Mouse (Mus musculus): ENCODE data around the gene Grhl1.
A peak's percentile ranks its signal among the peaks of the same experiment; 100 is the strongest.
"Not testable (repeated sequence)": the region's sequence is repeated elsewhere in the genome, so short reads cannot be mapped to it uniquely, and the experiment has no call there.

Grhl1 gene

DNA sequence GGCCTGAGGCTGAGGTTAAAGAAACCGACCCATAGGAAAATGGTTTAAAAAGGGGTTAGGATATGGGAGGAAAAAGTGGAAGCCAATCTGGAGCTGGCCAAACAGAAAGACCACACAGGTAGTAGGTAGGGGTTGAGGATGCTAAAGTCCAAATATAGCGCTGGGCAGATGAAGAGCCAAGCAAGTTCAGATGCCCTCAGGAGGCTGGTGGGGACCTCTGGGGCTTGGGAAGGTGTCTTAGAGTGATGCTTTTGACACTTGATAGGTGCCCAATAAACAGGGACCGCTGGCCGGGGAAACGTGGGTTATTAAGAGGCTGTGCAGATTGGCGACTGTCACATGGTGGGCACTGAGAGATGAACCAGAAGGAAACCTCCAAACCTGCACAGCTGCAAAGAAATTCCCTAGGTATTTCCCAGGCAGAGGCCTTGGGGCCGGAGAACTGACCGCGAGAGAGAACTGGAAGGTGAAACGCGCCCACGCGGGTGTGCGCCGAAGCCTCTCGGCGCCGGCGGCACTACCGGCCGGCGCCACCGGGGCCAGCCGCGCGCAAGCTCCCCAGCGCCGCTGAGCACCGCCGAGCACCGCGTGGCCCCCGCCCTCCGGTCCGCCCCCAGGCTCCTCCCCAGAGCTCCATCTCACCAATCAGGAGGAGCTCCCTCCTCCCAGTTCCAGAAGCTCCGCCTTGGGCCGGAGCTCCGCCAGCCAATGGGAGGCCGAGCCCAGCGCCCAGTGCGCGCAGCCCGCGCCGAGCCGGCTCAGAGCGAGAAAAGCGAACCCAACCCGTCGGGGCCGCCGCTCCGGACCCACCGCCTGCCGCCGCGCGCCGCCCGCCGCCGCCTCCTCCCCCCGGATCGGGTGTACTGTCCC, at the start of gene Grhl1:
Grhl1 (plus strand) TSS at position 761 of the 870 bp plus-strand sequence.
- DNase-seq = peak; percentile 95

DNA sequence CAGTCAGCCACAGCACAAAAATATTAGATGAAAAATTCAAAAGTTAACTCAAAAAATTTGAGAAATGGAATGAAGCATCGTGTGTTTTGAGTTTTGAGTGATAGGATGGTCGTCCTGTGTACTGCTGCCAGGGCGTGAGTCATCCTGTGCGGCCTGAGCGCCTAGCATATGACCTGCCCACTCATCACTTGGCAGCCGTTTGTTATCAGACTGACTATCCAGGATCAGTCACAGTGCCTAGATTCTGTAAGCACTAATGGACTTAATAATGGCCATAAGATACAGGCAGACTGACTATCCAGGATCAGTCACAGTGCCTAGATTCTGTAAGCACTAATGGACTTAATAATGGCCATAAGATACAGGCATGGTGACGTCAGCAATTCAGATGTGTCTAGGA, 47.0 kb upstream of the Grhl1 start:
- DNase-seq = not testable (repeated sequence)

DNA sequence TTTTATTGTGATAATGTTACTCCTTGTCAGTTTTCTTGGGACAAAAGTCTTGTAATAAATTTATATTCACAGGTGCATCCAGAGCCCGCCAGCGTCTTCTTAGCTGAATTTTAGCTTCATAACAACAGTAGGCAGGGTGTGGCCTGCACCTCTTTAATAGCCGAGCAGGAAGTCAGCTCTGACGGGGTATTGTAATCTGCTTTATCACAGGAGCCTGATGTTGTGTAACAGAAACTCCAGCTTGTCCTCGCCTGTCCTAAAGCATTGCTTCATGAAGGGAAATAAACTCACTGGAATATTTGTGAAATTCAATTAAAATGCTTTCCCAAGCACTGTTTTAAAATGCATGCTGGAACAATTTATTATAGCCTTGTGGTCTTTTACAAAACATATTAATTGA, 35.7 kb upstream of the Grhl1 start:
- no peak for DNase-seq

DNA sequence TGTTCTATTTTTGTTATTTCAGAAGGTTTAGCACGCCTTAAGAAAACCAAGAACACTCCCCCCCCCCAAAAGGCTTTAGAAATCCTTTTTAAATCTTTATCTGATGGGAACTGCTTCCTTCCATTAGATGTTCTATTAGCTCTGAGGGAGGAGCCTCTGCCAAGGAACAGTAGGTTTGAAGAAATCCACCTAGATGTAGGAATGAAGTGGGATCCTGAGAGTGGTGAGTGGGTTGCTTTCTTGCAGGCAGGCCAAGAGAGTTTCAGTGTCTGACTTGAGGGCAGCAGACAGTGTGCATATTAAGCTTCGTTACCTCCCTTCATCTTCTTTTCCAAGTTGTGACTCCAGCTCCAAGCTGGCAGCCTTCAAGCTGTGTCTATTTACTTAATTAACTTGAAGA, 34.9 kb upstream of the Grhl1 start:
- no peak for DNase-seq

DNA sequence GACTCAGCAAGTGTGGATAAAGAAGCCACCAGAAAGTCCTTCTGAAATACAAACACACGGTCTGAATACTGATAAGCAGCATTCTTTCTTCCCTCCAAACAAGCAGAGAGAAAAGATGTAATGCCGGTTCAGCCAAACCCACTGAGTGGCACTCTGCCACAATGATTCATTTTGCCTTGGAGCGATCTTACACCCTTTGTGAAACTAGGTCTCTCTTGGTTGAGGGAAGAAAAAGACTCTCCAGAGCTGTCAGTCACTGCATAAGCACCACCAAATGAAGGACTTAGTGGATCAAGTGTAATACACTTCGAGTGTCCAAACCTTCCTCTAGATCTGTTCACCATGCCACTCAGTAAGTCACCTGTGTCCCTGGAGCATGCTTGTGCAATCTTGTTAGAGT, 34.1 kb upstream of the Grhl1 start:
- no peak for DNase-seq

DNA sequence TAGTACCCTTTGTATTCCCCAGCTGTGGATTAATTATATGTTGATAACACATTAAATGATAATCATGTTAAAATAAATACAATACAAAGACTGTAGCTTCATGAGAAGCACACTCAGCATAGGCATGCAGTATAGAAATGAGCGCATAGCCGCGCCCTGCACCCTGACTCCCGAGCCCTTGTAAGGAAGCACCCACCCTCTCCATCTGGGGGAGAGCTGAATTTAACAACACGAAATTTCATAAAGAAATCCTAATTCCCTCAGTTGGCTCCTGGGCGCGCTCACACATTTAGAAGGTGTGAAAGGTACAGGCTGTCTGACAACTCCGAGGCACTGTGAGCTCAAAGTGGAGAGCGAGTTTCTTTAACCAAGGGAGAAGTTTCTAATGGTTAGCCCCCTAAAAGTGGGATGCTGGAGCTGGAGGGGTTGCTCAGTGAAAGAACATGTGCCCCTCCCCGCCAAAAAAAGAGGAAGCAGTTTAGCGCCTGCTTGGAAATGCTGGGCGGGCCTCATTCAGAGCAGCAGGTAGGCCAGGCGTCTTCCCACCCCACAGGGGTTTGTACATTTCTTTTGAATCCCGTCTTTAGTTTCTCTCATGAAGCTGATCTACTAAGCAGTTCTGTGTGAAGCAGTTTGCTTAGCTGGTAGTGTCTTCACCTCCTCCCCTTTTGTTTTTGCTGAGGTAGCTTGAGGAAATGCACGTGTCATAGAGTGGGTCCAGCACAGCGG, 30.5 kb upstream of the Grhl1 start:
- no peak for DNase-seq

DNA sequence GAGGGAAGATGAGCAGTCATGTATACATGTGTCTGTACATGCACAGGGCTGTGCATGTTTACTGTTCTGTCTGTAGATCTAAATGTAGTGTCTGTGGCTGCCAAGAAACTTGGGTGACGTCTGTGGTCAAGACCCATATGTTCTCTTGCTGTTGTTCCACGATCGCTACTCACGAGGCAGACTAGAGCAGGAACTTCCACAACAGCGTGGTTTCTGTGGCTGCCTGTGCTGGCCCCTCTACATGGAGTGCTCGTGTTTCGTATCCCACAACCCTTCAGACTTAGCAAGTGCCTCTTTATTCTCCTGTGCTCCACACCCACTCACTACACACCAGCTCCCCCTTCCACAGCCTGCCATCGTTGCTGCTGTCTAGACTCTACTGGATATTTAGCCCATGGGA, 24.4 kb upstream of the Grhl1 start:
- no peak for DNase-seq

DNA sequence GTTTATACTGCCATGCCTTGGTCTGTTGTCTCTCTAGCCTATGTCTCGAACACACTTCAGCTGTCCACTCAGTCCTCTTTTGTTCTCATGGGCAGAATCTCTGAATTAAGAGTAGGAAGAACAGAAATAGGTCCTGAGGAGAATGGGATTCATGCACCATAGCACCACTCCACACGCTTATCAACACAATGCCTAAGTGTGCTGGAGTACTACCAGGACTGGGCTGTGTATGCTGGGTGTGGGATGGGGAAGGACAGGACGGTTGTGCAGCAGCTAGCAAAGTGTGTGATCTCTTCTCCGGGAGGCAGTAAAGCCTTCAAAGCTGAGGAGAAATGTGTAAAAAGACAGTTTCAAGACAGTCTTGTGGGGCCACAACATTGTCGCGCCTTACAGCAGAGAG, 23.2 kb upstream of the Grhl1 start:
- no peak for DNase-seq

DNA sequence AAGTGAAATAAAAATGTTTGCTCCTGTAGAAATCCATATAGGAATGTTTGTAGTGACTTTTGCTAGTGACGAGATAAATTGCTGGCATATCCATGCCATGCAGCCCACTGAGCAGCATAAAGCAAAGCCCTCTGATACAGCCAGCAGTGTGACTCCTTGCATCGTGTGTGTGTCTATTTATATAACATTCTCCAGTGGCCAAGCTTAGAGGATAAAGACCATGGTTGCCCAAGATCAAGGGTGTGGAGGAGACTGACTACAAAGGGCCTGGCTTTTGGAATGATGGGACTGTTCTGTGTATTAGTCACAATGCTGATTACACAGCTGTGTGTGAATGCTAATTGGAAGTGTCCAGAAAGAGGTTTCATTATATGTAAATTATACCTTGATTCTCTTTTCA, 19.6 kb upstream of the Grhl1 start:
- DNase-seq = no peak

DNA sequence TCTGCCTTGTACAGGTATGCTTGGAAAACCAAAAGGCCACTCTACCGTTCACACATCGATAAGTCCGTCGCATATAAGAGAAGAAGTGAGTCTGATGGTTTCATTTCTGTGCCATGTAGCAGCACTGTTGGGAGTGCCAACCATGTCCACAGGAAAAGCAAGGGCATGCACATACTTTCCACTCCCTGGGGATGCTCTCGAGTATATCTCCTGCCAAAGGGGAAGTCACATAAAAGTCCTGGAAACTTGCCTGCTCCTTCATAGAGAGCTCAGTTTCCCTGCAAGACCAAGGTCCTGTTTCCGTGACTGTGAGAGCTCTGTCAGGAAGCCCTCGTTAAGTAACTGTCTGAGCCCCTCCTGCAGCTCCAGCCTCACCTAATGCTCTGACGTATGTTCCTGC, 16.1 kb upstream of the Grhl1 start:
- DNase-seq = no peak

DNA sequence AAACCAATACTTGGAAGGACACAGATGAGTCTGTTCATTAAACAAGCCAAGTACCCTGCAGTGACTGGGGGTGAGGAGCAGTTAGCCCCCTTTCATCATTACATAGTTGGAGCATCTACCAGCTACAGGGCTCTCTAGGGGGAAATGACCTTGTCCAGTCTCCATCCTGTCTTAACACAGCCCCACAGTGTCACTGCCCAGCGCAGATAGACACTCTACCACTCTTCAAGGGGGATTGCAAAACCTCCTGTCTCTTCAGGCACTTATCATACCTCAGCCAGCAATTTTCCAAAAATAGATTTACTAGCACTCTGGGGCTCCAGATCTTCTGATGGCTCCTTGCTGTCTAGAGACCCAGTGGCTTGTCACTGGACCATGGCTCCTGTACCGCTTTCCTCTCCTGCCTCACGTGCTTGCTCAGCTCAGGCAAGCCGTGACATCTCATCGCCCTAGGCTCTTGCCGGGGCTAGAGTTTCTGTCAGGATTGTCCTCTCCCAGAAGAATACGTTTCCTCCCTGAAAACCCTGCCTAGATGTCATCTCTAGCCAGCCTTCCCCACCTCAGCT, 8.6 kb upstream of the Grhl1 start:
- no peak for DNase-seq

DNA sequence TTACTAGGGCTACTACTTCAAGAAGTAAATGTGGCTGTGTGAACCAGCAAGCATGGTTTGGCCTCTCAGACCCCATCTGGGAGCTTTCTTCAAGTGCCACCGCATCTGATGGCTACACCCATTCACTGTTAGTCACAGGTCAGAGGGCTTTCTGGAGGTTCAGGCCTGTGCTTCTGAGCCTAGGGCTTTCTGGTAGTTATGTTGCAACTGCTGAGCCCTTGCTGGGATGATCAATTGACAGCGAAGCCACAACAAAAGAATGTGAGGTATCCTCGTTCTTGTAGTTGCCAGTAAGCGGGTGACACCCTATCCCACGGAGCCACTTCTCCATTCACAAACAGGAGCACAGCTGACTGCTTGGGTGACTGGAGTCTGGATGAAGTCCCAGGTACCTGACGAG, 6.8 kb upstream of the Grhl1 start:
- no peak for DNase-seq

DNA sequence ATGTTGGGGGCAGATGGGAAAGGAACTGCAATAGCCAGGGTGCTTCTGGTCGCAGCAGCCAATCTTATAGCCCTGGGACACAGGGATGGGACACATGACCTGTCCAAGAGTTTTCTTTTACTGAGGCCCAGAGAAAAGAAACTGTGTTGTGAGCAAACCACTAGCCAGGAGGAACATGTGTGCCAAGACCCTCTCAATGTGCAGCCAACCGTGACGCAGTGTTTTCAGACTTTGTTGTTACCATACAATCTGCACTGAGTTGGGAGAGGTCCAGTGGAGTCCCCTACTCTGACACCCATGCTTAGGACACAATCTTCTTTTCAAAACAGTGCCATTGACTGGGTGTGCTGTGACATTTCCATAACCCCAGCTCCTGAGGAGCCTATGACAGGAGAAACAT, 4.5 kb upstream of the Grhl1 start:
- DNase-seq = no peak

DNA sequence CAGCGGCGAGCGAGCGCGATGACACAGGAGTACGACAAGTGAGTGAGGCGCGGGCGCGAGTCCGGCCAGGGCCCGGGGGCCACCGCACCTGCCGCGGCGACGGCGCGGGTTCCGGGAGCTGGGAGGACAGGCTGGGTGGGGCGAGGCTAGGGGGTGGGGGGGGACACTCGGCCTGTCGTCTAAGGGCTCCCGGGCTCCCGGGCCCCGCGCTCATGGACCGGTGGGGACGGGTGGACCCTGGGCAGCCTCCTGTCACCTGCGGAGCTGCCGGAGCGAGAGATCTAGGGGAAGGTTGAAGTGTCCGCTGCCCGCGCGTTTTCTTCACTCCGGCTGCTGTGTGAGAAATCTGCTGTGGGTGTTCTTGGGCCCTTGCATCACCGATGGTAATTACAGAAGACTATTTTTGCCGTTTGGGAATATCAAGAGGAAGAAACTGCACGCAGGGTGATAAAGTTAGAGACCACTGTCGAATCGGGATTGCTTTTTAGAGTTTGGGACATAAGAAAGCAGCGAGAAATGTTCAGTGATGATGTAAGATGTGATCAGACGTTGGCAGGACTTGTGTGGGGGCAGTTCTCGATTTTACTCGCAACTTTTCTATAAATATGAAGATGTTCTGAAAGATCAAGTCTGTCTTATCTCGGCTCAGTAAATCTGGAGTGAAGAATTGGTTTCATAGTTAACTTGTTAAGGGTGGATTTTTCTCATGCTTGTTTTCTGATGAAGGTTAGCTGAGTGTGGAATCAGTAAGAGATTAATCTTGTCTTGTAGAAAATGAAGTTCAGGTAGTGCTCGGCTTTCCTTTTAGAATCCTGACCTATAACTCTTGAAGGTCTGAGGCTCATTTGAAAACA, 565 bp downstream of the Grhl1 start:
- DNase-seq = no peak

DNA sequence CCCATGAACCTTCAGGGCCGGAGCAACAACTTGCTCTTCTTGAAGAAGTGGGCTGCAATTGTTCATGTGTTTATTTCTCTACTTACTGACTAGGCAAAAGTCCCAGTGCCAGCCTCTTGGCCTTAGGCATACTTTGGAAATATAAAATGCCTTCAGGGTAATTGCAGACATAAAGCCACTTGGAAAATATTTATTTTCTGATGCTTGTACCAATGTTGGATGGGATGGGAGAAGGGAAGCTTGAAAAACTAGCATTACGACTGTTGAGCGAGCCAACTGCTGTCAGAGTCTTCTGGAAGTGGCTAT, 1.1 kb downstream of the Grhl1 start:
- DNase-seq = no peak

DNA sequence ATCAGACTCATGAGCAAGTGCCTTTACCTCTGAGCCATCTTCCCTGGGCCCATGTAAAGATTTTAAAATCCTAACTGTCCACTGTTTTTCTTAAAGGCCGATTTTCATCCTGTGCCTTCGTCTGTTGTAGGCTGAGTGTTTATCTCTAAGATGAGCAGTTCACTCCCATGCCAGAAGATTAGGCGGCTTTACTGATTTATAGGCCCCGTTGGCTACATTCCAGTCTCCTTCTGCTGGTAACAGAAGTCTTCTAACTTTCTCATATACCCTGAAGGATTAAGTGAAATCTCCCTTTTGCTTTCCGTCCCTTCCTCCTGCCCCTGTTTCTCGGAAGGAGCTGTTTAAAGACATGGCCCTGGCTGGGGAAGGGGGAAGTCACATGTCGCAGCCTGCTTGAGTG, 2.8 kb downstream of the Grhl1 start:
- no peak for DNase-seq

DNA sequence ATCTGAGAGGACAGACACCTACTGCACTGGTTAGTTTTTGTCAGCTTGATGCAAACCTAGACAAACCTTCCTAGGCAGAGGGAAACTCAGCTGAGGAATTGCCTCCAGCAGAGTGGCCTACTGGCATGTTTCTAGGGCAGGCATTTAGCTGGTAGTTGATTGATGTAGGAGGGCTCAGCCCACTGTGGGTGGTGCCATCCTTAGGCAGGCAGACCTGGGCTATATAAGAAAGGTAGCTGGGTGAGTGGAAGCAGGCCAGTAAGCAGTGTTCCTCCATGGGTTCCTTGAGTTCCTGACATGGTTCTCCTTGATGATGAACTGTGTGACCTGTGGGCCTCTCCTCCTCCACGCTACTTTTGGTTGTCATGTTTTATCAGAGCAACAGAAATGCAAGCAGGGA, 8.4 kb downstream of the Grhl1 start:
- DNase-seq = no peak

DNA sequence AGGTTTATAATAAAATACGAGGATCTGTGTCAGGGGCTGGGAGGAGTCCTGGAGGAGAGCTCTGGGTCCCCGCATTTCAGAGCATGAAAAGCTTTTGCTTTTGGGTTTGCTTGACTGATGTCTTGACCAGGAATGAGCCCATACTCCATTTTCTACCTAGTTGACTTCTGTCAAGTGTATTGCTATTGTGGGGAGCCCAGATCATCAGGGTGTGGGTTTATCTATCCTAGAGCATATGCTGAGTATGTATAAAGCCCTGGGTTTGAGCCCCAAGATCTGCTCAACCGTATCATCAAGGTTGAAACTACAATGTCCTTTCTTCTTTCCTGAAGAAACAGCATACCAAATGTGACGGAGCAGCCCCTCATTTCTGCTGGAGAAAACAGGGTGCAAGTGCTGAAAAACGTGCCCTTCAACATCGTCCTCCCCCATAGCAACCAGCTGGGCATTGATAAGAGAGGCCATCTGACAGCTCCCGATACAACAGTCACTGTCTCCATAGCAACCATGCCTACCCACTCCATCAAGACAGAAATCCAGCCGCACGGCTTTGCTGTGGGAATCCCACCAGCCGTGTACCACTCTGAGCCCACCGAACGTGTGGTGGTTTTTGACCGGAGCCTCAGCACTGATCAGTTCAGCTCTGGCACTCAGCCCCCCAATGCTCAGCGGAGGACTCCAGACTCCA, 9.1 kb downstream of the Grhl1 start:
- no peak for DNase-seq

DNA sequence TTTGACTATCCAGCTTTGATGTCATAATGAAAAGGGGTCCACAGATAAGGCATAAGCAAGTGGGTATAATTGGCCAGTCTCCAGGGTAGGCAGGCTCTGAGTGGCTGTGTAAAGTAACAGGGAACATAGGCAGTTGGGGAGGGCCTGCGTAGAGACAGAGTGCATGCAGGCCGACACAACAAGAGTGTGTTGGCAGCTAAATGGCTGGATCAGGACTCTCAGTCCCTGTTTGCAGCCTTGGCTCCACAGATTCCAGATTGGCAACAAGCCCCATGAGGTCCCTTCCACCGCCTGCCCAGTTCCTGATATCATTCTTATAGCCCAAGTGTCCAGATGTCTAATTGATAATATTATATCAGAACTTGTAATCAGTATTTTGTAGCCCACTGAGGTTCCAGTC, 11.6 kb downstream of the Grhl1 start:
- DNase-seq = no peak

DNA sequence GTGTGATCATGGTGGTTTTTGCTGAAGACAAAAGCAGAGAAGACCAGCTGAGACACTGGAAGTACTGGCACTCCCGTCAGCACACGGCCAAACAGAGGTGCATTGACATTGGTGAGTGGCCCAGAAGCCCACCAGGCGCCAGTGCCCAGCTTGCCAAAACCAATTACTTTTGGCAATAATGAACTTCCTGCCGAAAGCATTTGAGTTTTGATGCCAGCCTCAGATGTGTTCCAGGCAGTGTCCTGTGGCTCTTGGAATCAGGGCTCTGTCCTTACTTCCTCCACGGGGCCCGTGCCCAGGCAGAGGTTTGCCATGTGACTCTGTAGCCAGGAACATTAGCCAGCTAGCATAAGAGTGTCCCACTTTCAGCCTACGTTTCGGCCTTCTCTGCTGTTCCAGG, 12.8 kb downstream of the Grhl1 start:
- no peak for DNase-seq

DNA sequence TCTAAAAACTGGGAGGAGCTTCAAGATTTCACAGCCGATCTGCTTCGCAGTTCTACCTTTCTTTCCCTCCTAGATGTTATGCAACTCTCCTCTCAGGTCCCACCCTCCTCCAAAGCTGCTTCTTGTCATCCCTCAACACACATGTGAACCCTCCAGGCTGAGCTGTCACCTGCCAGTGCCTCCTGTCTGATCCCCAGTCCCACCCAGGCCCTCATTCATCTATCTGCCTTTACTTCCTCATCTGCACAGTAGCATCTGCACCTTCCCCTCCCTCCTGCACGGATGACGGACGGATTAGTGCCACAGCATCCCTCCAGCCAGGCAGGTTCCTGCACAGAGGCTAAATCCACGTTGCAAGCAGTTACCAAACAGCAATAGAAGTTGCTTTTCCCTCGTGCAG, 14.1 kb downstream of the Grhl1 start:
- no peak for DNase-seq

DNA sequence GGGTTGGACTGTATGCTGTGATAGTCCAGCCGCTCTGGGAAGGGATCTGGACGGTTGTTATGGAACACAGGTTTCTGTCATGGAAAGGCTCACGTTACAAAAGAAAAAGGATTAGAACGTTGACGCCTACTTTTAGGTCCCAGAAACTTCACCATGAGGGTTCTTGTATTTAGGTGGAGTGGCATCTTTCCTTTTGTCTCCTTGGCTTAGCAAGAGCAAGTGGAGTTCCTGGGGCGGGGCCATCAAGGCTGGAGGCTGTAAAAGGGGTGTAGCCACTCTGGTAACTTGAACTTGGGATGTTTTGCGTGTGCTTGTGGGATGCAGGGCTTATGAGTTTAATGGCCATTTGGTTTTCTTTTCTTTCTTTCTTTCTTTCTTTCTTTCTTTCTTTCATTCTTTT, 18.3 kb downstream of the Grhl1 start:
- DNase-seq = no peak

DNA sequence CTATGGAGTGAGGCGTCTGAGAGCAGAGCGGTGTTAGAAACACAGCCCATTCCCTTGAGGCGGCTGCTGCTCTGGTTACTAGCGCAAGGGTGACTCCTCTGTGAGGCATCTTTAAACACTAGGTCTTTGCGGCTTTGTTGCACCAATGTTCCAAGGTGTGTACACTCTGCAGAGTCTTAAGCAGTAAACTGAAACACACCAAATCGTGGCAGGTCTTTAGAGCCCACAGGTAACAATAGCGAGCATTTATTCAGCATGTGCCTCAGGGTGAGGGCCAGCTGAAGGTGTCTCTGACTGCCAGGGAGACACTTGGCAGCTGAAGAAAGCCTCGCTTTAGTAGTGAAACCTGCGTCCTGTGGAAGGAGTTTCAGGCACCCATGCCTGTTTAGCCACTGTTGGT, 20.0 kb downstream of the Grhl1 start:
- DNase-seq = no peak

All from thymus, postnatal 14 days (tissue).